Mouse (Mus musculus) heart, postnatal 0 days (tissue): Measurements from ENCODE around the gene Tada2b.

Experiments
- CTCF ChIP-seq: IDR thresholded peaks from 2 replicates; pipeline ENCODE4 v1.5.1; 2016; ENCODE audit warnings: antibody characterized with exemption, control low read depth, low read depth
- EP300 ChIP-seq: IDR thresholded peaks from 2 replicates; pipeline ENCODE4 v1.6.1; 2016; ENCODE audit warnings: antibody characterized with exemption, low read depth

DNA sequence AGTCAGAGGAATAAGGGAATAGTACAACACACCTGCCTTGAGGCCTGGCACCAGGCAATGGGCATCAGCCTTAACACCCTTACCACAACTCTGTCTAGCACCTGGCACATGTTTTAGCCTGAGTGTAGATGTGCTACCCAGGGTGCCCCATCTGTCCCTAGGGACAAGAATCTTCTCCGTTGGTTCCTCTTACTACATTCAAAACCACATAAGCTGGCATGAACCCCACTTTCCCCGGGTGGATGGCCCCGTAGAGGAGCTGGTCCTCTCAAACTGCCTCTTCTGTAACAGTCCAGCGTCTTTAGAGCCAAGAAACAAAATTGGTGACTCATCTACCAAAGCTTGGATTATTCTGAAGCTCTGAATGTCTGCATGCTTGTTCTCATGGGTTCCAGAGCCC lies 3.7 kb downstream of the Tada2b start:
- no peak for TF ChIP-seq CTCF
- TF ChIP-seq EP300: no peak
